Mouse (Mus musculus): ENCODE results near the gene Rapgef2.

- no peak for TF ChIP-seq EP300 (IDR thresholded peaks at IDR 0.05; ENCODE audit: low read depth)
- no peak for TF ChIP-seq CTCF (IDR thresholded peaks at IDR 0.05; ENCODE audit: low read depth)
These were observed 24.5 kb downstream of the Rapgef2 start for GRCm38 (mm10) chr3:79261816-79262316.

Measured in liver, embryonic 14.5 days (tissue).